Mouse (Mus musculus): ENCODE results near the gene Depdc7. TPM values are rescaled to one million over a fixed set of nuclear protein-coding genes. Genes with fewer than 3 reads are reported as not detected.

The Depdc7 gene
- 1 to 10 TPM; 1.6 to 2.0 TPM for total RNA-seq (2021)
- long read RNA-seq, experiment 1, partial matches to known transcripts: 0 of 5 reads
- long read RNA-seq, experiment 1, other reads (novel, unspliced or antisense): 1 of 5 reads
- long read RNA-seq, experiment 2, partial matches to known transcripts: 0 of 2 reads
- long read RNA-seq, experiment 2, other reads (novel, unspliced or antisense): 0 of 2 reads

GRCm38 (mm10) chr2:104742741-104743064 lies at the start of gene Depdc7:
Depdc7 (minus strand) TSS chr2:104742878.
- peak; percentile 90 for DNase-seq (ENCODE audit: low spot score)

- peak; percentile 10 for DNase-seq (ENCODE audit: low spot score)
These were observed 32.1 kb upstream of the Depdc7 start for GRCm38 (mm10) chr2:104774763-104775162.

- no peak for DNase-seq (ENCODE audit: low spot score)
These were observed 26.0 kb upstream of the Depdc7 start for GRCm38 (mm10) chr2:104768697-104769096.

- DNase-seq (ENCODE audit: low spot score): no peak
These were observed 21.3 kb upstream of the Depdc7 start for GRCm38 (mm10) chr2:104764018-104764417.

- no peak for DNase-seq (ENCODE audit: low spot score)
These were observed 20.5 kb upstream of the Depdc7 start for GRCm38 (mm10) chr2:104763134-104763703.

GRCm38 (mm10) chr2:104750611-104751010 lies 7.9 kb upstream of the Depdc7 start:
- no peak for DNase-seq (ENCODE audit: low spot score)

GRCm38 (mm10) chr2:104748652-104749183 lies 6.0 kb upstream of the Depdc7 start:
- no peak for DNase-seq (ENCODE audit: low spot score)

- no peak for DNase-seq (ENCODE audit: low spot score)
These were observed 3.6 kb upstream of the Depdc7 start for GRCm38 (mm10) chr2:104746251-104746650.

- DNase-seq (ENCODE audit: low spot score): no peak
These were observed 1.3 kb upstream of the Depdc7 start for GRCm38 (mm10) chr2:104743971-104744370.

- DNase-seq (ENCODE audit: low spot score): no peak
These were observed 482 bp upstream of the Depdc7 start for GRCm38 (mm10) chr2:104743160-104743559.

GRCm38 (mm10) chr2:104741896-104742740 lies 560 bp downstream of the Depdc7 start:
- DNase-seq (ENCODE audit: low spot score): no peak

- no peak for DNase-seq (ENCODE audit: low spot score)
These were observed 1.5 kb downstream of the Depdc7 start for GRCm38 (mm10) chr2:104741015-104741758.

- DNase-seq (ENCODE audit: low spot score): no peak
These were observed 2.3 kb downstream of the Depdc7 start for GRCm38 (mm10) chr2:104740248-104740949.

GRCm38 (mm10) chr2:104739691-104740090 lies 3.0 kb downstream of the Depdc7 start:
- DNase-seq (ENCODE audit: low spot score): no peak

- no peak for DNase-seq (ENCODE audit: low spot score)
These were observed 6.4 kb downstream of the Depdc7 start for GRCm38 (mm10) chr2:104736241-104736640.

- DNase-seq (ENCODE audit: low spot score): no peak
These were observed 10.0 kb downstream of the Depdc7 start for GRCm38 (mm10) chr2:104732562-104733256.

GRCm38 (mm10) chr2:104732033-104732444 lies 10.6 kb downstream of the Depdc7 start:
- no peak for DNase-seq (ENCODE audit: low spot score)

GRCm38 (mm10) chr2:104727369-104727768 lies 15.3 kb downstream of the Depdc7 start:
- no peak for DNase-seq (ENCODE audit: low spot score)

GRCm38 (mm10) chr2:104722021-104722420 lies 20.7 kb downstream of the Depdc7 start:
- DNase-seq (ENCODE audit: low spot score): no peak

GRCm38 (mm10) chr2:104717827-104718226 lies 24.9 kb downstream of the Depdc7 start:
- no peak for DNase-seq (ENCODE audit: low spot score)

Measured in gastrocnemius, adult 18-20 months (tissue).